Mouse (Mus musculus): ENCODE measurements around the gene Pde4d.

The Pde4d gene

DNA sequence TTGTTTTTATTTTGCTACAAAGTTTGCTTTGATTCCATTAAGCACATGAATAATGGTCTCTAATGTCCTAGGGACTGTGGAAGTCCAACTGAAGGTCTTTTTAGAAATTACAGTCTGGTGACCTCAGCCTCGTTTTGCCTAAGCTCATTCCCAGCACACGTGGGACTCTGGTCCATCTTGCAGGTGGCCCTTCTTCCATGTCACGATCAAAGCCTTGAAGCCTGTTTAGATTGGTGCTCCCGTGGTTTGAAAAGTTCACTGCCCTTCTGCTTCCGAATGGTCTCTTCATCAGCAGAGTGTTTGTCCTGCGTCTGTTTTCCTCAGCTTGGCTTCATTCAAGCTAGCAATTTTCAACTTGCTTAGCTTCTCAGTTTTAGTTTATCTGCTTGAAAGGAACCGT is 389.4 kb downstream of the Pde4d start:
- DNase-seq, result no peak

DNA sequence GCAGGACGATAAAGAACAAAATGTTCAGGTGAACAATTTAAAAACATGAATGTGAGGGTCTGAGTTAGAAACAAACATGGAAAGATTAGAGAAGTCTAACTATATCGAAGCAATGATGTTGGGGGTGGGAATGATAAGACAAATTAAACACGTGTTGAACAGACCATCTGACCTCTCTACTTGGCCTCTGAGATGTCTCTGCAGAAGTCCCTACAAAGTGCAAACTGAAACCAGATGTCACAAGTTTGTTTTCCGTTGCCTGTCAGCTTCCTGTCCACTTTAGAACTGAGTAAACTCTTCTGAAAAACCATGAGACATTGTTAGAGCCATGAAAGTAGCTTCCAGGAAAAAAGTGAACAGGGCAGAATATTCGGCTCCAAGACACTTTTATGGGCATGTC is 404.3 kb downstream of the Pde4d start:
- DNase-seq, result no peak

DNA sequence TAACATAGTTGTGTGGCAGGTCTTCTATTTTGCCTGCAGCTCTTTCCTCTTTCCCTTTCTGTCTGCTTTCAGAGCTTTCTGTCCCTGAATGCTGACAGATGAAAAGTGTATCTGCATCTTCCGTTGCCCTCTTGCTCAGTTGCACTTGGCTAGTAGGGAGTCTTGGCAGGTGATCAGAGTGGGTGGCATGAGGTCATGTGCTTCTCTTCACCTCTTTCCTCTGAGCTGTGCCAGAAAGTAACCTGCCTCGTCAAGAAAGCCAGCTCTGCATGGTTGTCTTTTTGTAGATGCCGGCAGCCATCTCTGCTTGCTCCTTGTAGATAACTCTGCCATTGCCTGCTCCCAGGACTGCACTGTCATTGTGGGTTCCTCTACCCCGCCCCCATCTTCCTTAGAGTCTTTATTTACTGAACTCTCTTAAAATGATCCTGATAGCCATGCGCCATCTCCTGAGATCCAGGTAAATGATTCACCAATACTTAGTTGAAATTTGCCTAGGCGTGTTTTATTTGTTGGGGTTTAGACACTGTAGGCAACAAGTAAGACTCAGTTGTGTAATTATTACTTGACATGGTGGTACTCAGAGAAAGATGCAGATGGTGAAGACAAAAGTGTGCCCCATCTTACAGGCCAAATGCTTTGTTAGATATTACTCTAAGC is 407.2 kb downstream of the Pde4d start:
- DNase-seq, result no peak

DNA sequence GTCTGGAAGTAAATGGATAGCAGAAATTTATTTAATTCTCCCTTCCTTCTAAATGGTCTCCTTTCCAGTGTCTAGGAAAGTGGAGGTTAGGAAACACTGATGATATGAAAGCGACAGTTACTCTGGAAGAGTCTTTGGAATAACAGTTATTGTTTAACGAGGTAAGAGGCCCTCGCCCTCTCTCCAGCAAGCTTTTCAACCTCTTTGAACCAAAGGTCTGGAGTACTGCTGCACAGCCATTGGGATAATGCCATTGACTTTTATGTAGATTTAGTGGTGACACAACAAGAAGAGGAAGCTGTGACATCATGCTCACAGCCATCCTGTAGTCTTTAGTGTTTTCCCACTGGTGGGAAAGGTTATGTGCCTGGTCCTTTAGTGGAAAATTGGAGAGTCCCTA is 409.6 kb downstream of the Pde4d start:
- DNase-seq, result no peak

GRCm38 (mm10) chr13:108860737-108861136 is 411.0 kb downstream of the Pde4d start:
- DNase-seq, result no peak

DNA sequence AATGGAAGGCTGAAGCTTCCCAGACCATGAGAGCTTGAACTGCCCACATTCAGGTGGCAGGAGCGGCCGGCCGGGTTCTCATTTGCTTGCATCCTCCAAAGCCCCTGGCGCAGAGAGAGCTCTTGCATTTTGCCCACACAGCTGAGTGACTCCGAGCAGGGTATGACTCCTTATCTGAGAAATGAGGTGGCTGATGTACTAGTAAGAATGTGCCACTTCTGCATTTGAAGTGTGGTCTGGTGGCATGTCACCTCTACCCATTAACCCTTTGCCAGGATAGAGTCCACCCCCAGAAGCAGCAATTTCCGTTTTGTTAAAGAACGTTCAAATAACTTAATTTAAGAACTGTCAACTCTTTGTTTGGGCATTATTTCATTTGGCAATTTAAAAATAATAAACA is 412.0 kb downstream of the Pde4d start:
- peak; percentile 10 to 15 for DNase-seq

GRCm38 (mm10) chr13:108862173-108862572 is 412.4 kb downstream of the Pde4d start:
- DNase-seq, result no peak

GRCm38 (mm10) chr13:108900160-108900559 is 450.4 kb downstream of the Pde4d start:
- DNase-seq, result no peak

DNA sequence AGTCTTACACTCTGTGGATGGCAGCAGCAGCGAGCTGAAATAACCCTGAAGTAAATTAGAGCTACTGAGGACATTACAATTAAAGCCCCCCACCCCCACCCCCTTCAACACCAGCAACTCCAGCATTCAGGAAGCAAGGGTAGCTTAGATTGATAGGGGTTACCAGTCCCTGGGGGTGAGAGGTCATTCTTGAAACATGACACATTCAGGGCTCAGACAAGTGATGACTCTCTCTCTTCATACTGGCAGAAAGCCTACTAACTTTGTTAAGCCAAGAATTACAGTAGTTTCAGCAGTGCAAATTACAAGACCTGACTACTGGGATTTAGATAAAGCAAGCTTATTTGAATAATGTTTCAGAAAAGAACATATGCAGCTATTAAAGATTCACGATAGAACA is 455.4 kb downstream of the Pde4d start:
- DNase-seq, result no peak

DNA sequence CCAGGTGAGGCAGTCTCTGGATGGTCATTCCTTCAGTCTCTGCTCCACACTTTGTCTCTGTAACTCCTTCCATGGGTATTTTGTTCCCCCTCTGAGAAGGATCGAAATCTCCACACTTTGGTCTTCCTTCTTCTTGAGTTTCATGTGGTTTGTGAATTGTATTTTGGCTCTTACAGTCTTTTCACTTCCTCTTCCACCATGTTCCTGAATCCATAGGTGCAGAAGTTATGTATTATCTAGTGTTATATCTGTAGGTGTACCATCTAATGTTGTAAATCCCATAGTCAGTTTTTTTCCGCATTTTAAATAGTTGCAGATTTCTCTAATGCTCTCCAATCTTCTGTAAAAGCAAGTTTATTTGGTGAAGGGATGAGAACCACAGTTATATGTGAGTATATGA is 459.4 kb downstream of the Pde4d start:
- no peak for DNase-seq

DNA sequence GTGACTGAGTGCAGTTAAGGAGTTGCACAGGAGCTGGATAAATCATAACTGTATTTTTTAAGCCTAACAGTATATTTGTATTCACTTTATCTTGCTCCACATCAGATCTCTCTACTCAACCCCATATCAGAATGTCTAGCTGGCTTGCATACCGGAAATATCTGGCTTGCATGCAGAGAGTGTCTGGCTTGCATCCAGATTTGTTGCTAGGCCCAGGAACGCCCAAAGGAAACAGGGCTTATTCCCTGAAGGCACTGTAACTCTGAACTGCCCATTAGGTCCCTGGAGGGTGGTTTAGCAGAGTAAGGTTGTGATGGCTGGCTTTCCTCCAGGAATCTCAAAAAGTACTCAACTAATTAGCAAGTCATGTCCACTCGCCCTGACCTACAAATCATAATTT is 464.9 kb downstream of the Pde4d start:
- DNase-seq, result no peak

- DNase-seq, result no peak
These were observed 471.4 kb downstream of the Pde4d start for GRCm38 (mm10) chr13:108921146-108921545.

GRCm38 (mm10) chr13:108934854-108935253 is 485.1 kb downstream of the Pde4d start:
- DNase-seq, result no peak

DNA sequence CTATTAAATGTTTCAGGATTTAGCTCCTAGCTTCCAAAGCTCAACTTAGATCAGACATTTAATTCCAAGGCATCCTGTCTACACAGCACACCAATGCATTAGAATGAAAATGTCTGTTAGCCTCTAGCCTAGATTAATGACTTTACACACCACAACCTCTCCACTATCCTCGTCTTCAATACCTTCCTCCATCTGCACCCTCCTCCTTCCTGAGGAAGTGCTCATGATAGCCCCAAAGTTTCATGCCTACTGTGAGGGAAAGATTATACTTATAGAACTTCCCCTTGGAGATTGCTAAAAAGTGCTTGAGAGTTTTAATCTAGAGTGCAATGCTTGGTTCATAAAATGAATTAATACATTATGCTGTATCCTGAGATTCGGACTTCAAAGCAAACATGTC is 487.5 kb downstream of the Pde4d start:
- DNase-seq, result no peak

DNA sequence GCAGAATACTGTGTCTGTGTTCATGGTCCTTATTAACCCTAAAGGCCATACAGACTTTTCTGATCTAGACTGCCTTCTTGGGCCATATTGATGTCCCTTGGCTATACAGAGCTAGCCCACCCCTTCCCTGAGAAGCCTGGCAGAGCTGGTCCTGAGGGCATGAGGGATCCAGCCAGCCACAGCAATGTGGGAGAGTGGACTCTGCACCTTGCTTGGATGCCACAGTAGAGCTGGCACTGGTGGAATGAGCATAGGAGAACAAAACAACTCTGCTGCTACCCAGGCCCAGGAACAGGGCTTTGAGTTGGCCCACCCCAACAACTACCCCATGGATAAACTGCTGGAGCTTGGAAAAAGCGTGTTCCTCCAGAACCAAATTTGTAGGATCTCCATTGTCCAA is 503.2 kb downstream of the Pde4d start:
- DNase-seq, result no peak

- no peak for DNase-seq
These were observed 506.3 kb downstream of the Pde4d start for GRCm38 (mm10) chr13:108956059-108956458.

GRCm38 (mm10) chr13:108964056-108964455 is 514.3 kb downstream of the Pde4d start:
- no peak for DNase-seq

GRCm38 (mm10) chr13:108981144-108981543 is 531.4 kb downstream of the Pde4d start:
- no peak for DNase-seq

DNA sequence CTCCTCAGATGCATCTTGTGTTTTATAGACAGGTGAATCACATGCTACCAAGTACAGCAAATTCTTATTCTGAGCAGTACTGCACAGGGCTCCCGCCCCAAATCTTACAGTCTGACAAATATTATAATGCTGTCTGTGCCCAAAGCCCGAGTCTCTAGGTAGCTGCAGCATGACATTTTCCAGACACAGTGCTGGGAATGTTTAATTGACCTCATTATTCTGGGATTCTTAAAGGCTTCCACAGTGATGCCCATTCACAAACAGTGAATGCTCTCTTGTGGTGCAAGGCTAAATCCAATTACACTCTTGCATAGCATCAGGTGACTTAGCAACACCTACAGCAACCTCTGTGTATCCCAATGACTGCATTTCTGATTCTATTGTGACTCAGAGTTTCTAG is 549.0 kb downstream of the Pde4d start:
- no peak for DNase-seq

DNA sequence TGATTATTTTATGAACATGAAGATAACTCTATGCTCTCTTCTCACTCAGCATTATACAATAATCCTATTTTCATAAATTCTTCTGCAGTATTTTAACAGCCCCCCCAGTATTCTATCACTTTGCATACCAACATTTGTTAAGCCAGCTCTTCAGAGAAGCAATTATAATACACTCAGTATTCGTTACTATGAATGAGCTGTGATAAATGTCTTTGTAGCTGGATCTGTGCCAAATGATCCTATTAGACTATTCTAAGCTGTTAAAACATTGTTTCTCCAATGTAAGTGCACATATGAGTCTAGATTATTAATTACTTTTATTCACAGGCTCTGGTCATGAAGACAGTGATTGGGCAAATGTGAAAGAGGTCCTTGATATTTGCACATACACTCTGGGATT is 575.0 kb downstream of the Pde4d start:
- no peak for DNase-seq

DNA sequence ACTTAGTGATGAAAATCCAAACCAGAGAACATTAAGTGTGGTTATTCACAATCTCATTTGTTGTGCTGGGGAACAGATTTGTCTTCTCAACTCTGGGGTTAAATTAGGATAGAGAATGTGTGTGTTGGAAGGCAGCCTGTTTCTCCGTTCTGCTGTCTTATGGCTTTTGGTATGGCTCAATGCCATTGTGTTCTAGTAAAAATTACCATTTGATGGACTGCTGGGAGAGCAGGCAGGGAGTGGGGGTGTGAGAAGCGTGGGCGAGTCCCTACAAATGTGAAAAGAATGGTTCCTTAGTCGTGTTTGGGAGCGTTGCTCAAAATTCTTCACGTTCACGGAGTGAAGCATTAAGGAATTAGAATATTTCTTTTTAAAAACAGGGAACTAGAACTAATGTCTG is 597.4 kb downstream of the Pde4d start:
- no peak for DNase-seq

- no peak for DNase-seq
These were observed 603.1 kb downstream of the Pde4d start for GRCm38 (mm10) chr13:109052805-109053204.

DNA sequence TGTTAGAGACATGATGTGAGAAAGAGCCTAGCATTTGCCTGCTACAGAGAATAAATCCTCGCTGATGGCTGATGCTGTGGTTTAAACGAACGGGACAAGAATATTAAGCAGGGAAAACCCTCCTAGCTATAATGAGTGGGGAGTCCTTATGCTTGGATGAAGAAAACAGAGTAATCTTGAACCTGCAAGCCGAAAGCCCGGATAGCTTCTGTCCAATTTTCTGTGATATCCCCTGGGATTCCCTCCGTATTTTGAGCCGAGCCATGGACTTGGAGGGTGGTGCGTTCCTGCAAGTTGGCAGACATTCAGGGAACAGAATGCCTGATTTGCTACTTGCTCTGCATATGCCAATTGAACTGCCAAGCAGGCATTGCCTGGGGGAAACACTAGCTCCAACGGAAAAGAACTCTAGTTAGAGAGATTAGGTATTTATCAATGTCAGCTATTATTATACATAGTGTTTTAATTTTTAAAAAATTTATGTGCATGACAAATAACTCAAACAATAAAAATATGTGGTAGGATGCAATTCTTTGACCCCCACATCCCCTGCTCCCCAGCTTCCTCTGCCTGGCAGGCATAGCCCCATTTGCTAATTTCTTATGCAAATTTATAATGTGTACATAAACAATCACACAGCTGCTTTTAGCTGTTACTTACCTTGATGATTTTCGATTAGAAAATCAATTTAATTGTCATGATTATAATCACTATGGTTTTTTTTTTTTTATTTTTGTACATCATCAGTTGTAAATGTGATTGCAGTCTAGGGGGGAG is 603.7 kb downstream of the Pde4d start:
- DNase-seq, result no peak

GRCm38 (mm10) chr13:109058045-109058444 is 608.3 kb downstream of the Pde4d start:
- no peak for DNase-seq

All from B cell, adult 2 months (primary cell).